Mouse (Mus musculus): ENCODE measurements around the gene Ngfr.

DNA sequence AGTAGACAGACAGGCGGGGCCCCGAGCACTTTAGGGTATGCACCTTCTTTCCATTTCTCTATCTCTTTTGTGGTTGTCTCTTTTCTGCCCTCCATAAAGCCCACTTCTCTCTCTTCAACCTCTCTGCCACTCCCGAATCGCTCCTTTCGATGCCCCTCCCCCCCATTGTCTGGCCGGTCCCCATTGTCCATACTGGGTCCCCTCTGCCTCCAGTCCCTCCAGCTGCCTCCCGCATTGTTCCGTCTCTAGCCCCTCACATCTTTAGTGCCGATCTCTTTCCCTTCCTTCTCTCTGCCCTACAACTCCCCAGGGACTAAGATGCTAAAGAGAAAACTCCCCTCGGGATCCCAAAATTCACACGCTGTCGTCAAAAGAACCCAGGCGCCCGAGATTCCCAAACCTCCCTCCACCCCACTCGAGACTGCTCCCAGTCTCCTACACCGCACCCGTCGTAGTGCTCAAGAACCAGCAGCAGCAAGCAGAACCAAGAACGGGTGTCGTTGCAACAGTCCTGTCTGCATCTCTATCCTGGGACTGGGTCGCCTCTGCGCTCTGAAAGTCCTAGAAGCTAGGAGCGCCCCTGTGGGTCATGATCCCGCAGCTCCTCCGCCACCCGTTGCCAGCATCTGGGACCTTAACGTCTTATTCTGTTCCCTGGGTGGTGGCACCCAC, 648 bp downstream of the Ngfr start:
- TF ChIP-seq POLR2A (IDR thresholded peaks at IDR 0.05; ENCODE audit: borderline replicate concordance, extremely low read depth, insufficient read depth, insufficient read length, poor library complexity, severe bottlenecking), result no peak
- no peak for TF ChIP-seq CTCF (IDR thresholded peaks at IDR 0.05; ENCODE audit: borderline replicate concordance, extremely low read depth, insufficient read depth, insufficient read length)
